Mouse (Mus musculus) limb, embryonic 14.5 days (tissue): Measurements from ENCODE around the gene Meis3. TPM values are rescaled to one million over a fixed set of nuclear protein-coding genes. Genes with fewer than 3 reads are reported as not detected.

Experiments used
- ATAC-seq: fragments of 200-750 bp; cut with Nextera tagmentation; 2 replicates; pipeline ENCODE4 v1.8.0; 2017; ENCODE audit warnings: low read depth, moderate number of reproducible peaks, moderate TSS enrichment; ENCODE audit not compliant: low FRiP score
- DNase-seq: peaks from one replicate; pipeline ENCODE4 v3.0.0-alpha.2; 2015; ENCODE audit warnings: low spot score
- H3K27ac ChIP-seq: fragments of 300-500 bp; sonication (generic); replicated peaks from 2 replicates; pipeline ENCODE4 v1.5.1; 2014; ENCODE audit warnings: low read depth, mild to moderate bottlenecking, low read length, moderate library complexity, mixed read lengths
- H3K27me3 ChIP-seq: fragments of 300-500 bp; sonication (generic); 2 replicates; pipeline ENCODE4 v1.6.1; 2014; ENCODE audit warnings: low read length, mixed read lengths; ENCODE audit not compliant: control insufficient read depth, insufficient read depth
- H3K36me3 ChIP-seq: fragments of 300-500 bp; sonication (generic); 2 replicates; pipeline ENCODE4 v1.6.1; 2014; ENCODE audit warnings: mild to moderate bottlenecking, low read length, moderate library complexity, mixed read lengths; ENCODE audit not compliant: control insufficient read depth, insufficient read depth
- H3K4me1 ChIP-seq: fragments of 300-500 bp; sonication (generic); 2 replicates; pipeline ENCODE4 v1.6.1; 2014; ENCODE audit warnings: antibody characterized with exemption, low read length, mixed read lengths; ENCODE audit not compliant: control insufficient read depth, insufficient read depth
- H3K4me2 ChIP-seq: fragments of 300-500 bp; sonication (generic); replicated peaks from 2 replicates; pipeline ENCODE4 v1.6.1; 2014; ENCODE audit warnings: low read depth, mild to moderate bottlenecking, low read length, moderate library complexity; ENCODE audit not compliant: severe bottlenecking
- H3K4me3 ChIP-seq: fragments of 300-500 bp; sonication (generic); replicated peaks from 2 replicates; pipeline ENCODE4 v1.5.1; 2014; ENCODE audit warnings: low read length
- H3K9ac ChIP-seq: fragments of 300-500 bp; sonication (generic); 2 replicates; pipeline ENCODE4 v1.6.1; 2014; ENCODE audit warnings: mild to moderate bottlenecking, low read depth, low read length, moderate library complexity; ENCODE audit not compliant: severe bottlenecking
- H3K9me3 ChIP-seq: fragments of 300-500 bp; sonication (generic); 2 replicates; pipeline ENCODE4 v1.6.1; 2016; ENCODE audit warnings: low read length; ENCODE audit not compliant: control insufficient read depth
- POLR2A ChIP-seq: fragments of 200-500 bp; IDR thresholded peaks from 2 replicates; pipeline ENCODE4 v1.8.0; 2012; ENCODE audit warnings: inconsistent platforms, mild to moderate bottlenecking, moderate library complexity, borderline replicate concordance; ENCODE audit not compliant: insufficient read depth, insufficient read length; ENCODE audit errors: extremely low read depth
- WGBS: fragments of 180-500 bp; shearing (Covaris S2); extraction: QIAGEN DNeasy Blood & Tissue Kit; methylation state at CpG from one replicate; pipeline ENCODE4 v1.1.7; 2014; 5-methylcytosine and 5-hydroxymethylcytosine counted together
- polyA plus RNA-seq, 2 experiments: library from polyadenylated mRNA; depleted of rRNA in 1 of 2; stranded (reverse) in 1 of 2; unstranded in 1 of 2; fragments of >200 nt; fragmentation: Nextera tagmentation in 1 of 2; extraction: Ambion mirVana in 1 of 2; gene quantifications; 2 replicates each; pipeline versions ENCODE4 v1.2.1 to v1.2.3; 2012 to 2014

Meis3 gene
- polyA plus RNA-seq, 2 experiments: 15.1 to 29.3 TPM

DNA sequence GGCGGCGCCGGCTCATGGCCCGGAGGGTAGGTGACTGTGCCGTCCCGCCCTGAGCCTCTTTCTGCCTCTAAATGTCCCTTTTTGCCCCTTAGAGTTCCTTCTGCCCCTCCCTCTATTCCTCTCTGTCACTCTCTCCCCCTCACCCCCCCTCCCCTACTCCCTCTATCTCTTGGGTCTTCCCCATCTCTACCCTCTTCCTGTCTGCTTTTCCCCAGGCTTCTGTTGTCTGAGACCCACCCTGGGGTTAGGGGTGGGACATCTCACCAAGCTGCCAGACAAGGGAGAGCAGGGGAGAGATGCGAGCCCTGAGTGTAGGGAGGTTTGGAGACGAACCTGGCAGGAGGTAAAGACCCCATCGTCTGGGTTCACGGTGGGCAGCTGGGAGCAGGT, 647 bp downstream of the Meis3 start:
- peak overlapping the region; percentile 71 for H3K4me2 ChIP-seq
- H3K27ac ChIP-seq: no peak overlapping the region
- DNase-seq (no peak), ATAC-seq (peak; percentile 7; the same call in 1 of the 2 replicates)
- no peaks in the 10 kb centered on the region for H3K9me3 ChIP-seq
- H3K36me3 ChIP-seq: no peaks in the 10 kb centered on the region
- under 1% methylated on average over 10 of the region's 10 CpGs for WGBS
- peak overlapping the region; percentile 61 for H3K9ac ChIP-seq
- H3K4me3 ChIP-seq: peak overlapping the region; percentile 49
- peaks cover 23% of the 10 kb centered on the region; the same call in 1 of the 2 replicates for H3K27me3 ChIP-seq
- no peak for TF ChIP-seq POLR2A
- H3K4me1 ChIP-seq: no peaks in the 10 kb centered on the region

DNA sequence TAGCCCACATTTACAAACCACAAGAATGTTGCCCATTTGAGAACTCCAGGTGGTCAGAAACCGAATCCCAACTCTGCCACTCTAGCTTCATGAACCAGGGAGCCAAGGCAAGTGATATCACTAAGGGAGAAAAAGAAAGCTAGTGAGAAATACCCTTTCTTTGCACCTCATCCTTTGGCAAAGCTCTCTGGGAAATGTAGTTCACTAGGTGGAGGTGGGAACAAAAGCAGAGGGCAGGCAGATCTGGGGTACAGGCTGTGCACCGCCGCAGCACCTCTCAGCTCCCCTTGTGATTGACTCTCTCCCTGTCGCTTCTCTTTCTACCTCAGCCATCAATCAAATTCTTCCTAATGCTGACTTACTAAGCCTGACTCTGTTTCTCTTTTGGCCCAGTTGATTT, 3.2 kb downstream of the Meis3 start:
- Histone ChIP-seq H3K4me1 (no peaks in the 10 kb centered on the region), H3K9me3 (no peaks in the 10 kb centered on the region), H3K4me3 (no peak overlapping the region), H3K27ac (no peak overlapping the region), H3K4me2 (no peak overlapping the region), H3K36me3 (no peaks in the 10 kb centered on the region), H3K9ac (no peak overlapping the region), H3K27me3 (peaks cover 23% of the 10 kb centered on the region; the same call in 1 of the 2 replicates)
- TF ChIP-seq POLR2A: no peak
- DNase-seq: no peak
- WGBS: 77% methylated on average over 4 of the region's 4 CpGs
- no peak for ATAC-seq

DNA sequence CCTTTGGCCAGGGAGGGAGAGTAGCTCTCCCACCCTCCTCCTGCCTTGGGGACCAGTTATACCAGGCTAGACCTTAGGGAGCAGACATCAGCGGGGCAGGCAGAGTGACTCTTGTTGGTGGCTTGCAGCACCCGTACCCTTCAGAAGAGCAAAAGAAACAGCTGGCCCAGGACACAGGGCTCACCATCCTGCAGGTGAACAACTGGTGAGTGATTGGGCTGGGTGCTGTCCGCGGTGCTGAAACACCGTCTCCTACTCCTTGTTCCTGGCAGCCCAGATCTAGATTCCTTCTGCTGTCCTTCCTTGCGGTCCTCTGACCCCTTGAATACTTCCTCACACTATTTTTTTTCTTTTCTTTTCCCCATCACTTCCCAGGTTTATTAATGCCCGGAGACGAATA, 8.8 kb downstream of the Meis3 start:
- Histone ChIP-seq H3K9ac (no peak overlapping the region), H3K36me3 (no peaks in the 10 kb centered on the region), H3K4me2 (no peak overlapping the region), H3K27me3 (no peaks in the 10 kb centered on the region), H3K4me1 (no peaks in the 10 kb centered on the region), H3K27ac (no peak overlapping the region), H3K9me3 (no peaks in the 10 kb centered on the region), H3K4me3 (no peak overlapping the region)
- TF ChIP-seq POLR2A: no peak
- ATAC-seq (no peak), DNase-seq (peak; percentile 88)
- WGBS: 19% methylated on average over 8 of the region's 8 CpGs

DNA sequence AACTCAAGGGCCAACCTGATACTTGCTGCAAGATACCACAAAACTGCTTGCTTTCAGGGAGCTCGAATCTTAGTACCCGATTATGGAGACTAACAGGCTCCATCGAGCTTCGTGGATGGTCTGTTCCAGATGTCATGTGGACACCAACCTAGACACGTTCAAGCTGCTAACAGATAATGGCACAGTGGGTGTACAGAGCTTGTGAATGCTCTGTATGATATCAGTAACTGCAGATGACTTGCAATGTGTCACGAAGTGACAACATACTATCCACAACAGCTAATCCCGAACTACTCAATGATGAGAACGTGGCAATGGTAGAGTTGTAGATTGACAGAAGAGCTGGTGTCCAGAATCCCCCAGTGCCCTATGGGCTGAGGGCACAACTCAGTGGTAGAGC, 12.6 kb downstream of the Meis3 start:
- 79% methylated on average over 8 of the region's 8 CpGs for WGBS
- Histone ChIP-seq H3K27ac (no peak overlapping the region), H3K4me1 (no peaks in the 10 kb centered on the region), H3K4me3 (no peak overlapping the region), H3K4me2 (no peak overlapping the region), H3K36me3 (no peaks in the 10 kb centered on the region), H3K9me3 (no peaks in the 10 kb centered on the region), H3K9ac (no peak overlapping the region), H3K27me3 (no peaks in the 10 kb centered on the region)
- DNase-seq: no peak
- TF ChIP-seq POLR2A: no peak
- ATAC-seq: no peak

DNA sequence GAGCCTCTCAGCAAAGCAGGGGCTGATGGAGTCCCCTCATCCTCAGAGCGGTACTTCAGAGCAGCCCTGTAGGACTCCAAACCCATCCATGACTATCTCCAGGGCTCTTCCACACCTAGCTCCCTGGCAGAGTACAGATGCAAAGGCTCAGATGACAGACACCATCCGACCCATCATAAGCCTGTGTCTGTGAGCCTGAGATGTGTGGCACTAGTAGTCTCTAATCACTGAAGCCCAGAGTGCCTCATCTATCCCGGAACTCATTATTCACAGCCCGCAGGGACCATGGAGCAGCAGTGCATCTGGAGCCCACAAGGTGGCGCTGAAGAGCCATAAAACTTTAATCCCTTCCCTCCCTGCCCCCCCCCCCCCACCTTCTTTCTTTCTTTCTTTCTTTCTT, 17.4 kb downstream of the Meis3 start:
- DNase-seq (peak; percentile 72), ATAC-seq (no peak)
- no peak for TF ChIP-seq POLR2A

DNA sequence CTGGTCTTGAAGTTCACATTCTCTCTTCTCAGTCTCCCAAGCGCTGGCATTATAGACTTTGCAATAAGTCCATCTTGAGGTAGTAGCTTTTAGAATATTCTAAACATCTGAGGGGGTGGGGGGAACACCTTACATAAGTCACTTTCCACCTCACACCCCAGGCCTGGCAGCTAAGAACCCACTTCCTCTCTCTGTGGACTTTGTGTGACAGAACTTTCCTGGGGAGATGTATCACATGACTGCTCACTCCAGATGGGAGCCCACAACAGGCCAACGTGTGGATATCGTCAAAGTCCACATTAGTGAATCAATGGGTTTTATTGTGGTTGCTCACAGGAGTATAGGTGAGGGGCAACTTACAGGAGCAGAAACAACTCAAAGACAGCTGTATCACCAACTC, 18.8 kb downstream of the Meis3 start:
- no peak for DNase-seq
- Histone ChIP-seq H3K9me3 (no peaks in the 10 kb centered on the region), H3K4me3 (no peak overlapping the region), H3K4me1 (no peaks in the 10 kb centered on the region), H3K27ac (no peak overlapping the region), H3K36me3 (peaks cover 20% of the 10 kb centered on the region), H3K9ac (no peak overlapping the region), H3K4me2 (no peak overlapping the region), H3K27me3 (no peaks in the 10 kb centered on the region)
- 43% methylated on average over 3 of the region's 3 CpGs for WGBS
- TF ChIP-seq POLR2A: no peak
- no peak for ATAC-seq

More for the DNA sequence above, 17.4 kb downstream of the Meis3 start:
- H3K4me2 ChIP-seq: no peak overlapping the region
- no peaks in the 10 kb centered on the region for H3K9me3 ChIP-seq
- H3K4me1 ChIP-seq: no peaks in the 10 kb centered on the region
- H3K27me3 ChIP-seq: no peaks in the 10 kb centered on the region
- H3K9ac ChIP-seq: no peak overlapping the region
- peaks cover 6% of the 10 kb centered on the region for H3K36me3 ChIP-seq
- no peak overlapping the region for H3K4me3 ChIP-seq
- 15% methylated on average over 5 of the region's 5 CpGs for WGBS
- no peak overlapping the region for H3K27ac ChIP-seq
